Mouse (Mus musculus) myocyte (in vitro differentiated cells): ENCODE measurements at regions not wholly inside any gene's neighbourhood (a gene's known extent, or its start where the extent isn't known, plus 50 kb on each side); places are given as distances from the start of the nearest gene placed in this dataset.

Experiments used
- H3K27me3 ChIP-seq: one replicate; pipeline ENCODE4 v1.6.1; 2011; ENCODE audit not compliant: control insufficient read depth, insufficient read depth, insufficient read length
- H3K36me3 ChIP-seq: one replicate; pipeline ENCODE4 v1.6.1; 2011; ENCODE audit not compliant: control insufficient read depth, insufficient read depth
- H3K4me2 ChIP-seq: one replicate; pipeline ENCODE4 v1.6.1; 2011; ENCODE audit warnings: low read depth, control low read depth
- H3K4me3 ChIP-seq: one replicate; pipeline ENCODE4 v1.5.1; 2011; ENCODE audit warnings: mild to moderate bottlenecking, control low read depth, moderate library complexity
- H3K79me2 ChIP-seq: one replicate; pipeline ENCODE4 v1.6.1; 2011; ENCODE audit not compliant: control insufficient read depth, insufficient read depth
- H3ac ChIP-seq: one replicate; pipeline ENCODE4 v1.6.1; 2011; ENCODE audit not compliant: control insufficient read depth, insufficient read length
- CEBPB ChIP-seq: IDR thresholded peaks from 2 replicates; pipeline ENCODE4 v1.6.1; 2011; ENCODE audit warnings: mild to moderate bottlenecking, moderate library complexity; ENCODE audit not compliant: poor library complexity, insufficient read depth, severe bottlenecking
- E2F4 ChIP-seq: IDR thresholded peaks from one replicate; pipeline ENCODE4 v1.6.1; 2011; ENCODE audit warnings: mild to moderate bottlenecking, control low read depth, moderate library complexity; ENCODE audit not compliant: insufficient read depth
- MAX ChIP-seq: IDR thresholded peaks from one replicate; pipeline ENCODE4 v1.6.1; 2011; ENCODE audit warnings: low read depth, mild to moderate bottlenecking, control low read depth
- MYOD1 ChIP-seq, 3 experiments: IDR thresholded peaks; one replicate each; pipeline ENCODE4 v1.6.1; 2011; ENCODE audit warnings: control low read depth in 2 of 3, low read depth in 2 of 3, mild to moderate bottlenecking in 2 of 3, moderate library complexity in 1 of 3; ENCODE audit not compliant: insufficient read length in 2 of 3, control insufficient read depth in 1 of 3
- MYOG ChIP-seq, 3 experiments: IDR thresholded peaks; one replicate each; pipeline ENCODE4 v1.6.1; 2011; ENCODE audit warnings: control low read depth in 2 of 3, low read depth in 2 of 3, mild to moderate bottlenecking in 2 of 3; ENCODE audit not compliant: insufficient read length in 2 of 3, control insufficient read depth in 1 of 3, insufficient read depth in 1 of 3
- POLR2A ChIP-seq: IDR thresholded peaks from one replicate; pipeline ENCODE4 v1.6.1; 2011; ENCODE audit warnings: low read depth, mild to moderate bottlenecking, control low read depth, moderate library complexity; ENCODE audit not compliant: insufficient read length
- POLR2AphosphoS2 ChIP-seq: IDR thresholded peaks from one replicate; pipeline ENCODE4 v1.6.1; 2011; ENCODE audit warnings: low read depth, control low read depth; ENCODE audit not compliant: insufficient read length
- REST ChIP-seq: IDR thresholded peaks from one replicate; pipeline ENCODE4 v1.6.1; 2011; ENCODE audit warnings: mild to moderate bottlenecking, control low read depth, moderate library complexity; ENCODE audit not compliant: insufficient read depth, insufficient read length
- SRF ChIP-seq: IDR thresholded peaks from one replicate; pipeline ENCODE4 v1.6.1; 2011; ENCODE audit warnings: low read depth; ENCODE audit not compliant: control insufficient read depth, insufficient read length
- TCF12 ChIP-seq: IDR thresholded peaks from one replicate; pipeline ENCODE4 v1.6.1; 2011; ENCODE audit warnings: mild to moderate bottlenecking, control low read depth; ENCODE audit not compliant: poor library complexity, insufficient read depth, severe bottlenecking
- TCF3 ChIP-seq: IDR thresholded peaks from one replicate; pipeline ENCODE4 v1.6.1; 2011; ENCODE audit warnings: low read depth, control low read depth; ENCODE audit not compliant: insufficient read length
- USF1 ChIP-seq: IDR thresholded peaks from one replicate; pipeline ENCODE4 v1.6.1; 2011; ENCODE audit warnings: low read depth, mild to moderate bottlenecking, control low read depth, moderate library complexity

GRCm38 (mm10) chr4:142876151-142876550, 336.6 kb downstream of the Prdm2 start:
- no peak for TF ChIP-seq MAX
- H3K27me3 ChIP-seq: no peaks in the 10 kb centered on the region
- H3K36me3 ChIP-seq: no peaks in the 10 kb centered on the region
- H3K79me2 ChIP-seq: no peaks in the 10 kb centered on the region
- no peak overlapping the region for H3ac ChIP-seq
- H3K4me3 ChIP-seq: no peak overlapping the region
- H3K4me2 ChIP-seq: no peak overlapping the region

- Histone ChIP-seq H3ac (no peak overlapping the region), H3K27me3 (no peaks in the 10 kb centered on the region), H3K36me3 (no peaks in the 10 kb centered on the region), H3K4me3 (no peak overlapping the region), H3K79me2 (no peaks in the 10 kb centered on the region), H3K4me2 (no peak overlapping the region)
- TF ChIP-seq E2F4: no peak
- no peak for TF ChIP-seq TCF3
- TF ChIP-seq POLR2A: no peak
- TF ChIP-seq SRF: no peak
- no peak for TF ChIP-seq MYOG (IDR thresholded peaks at IDR 0.05; ENCODE audit: control insufficient read depth in 1 of 3, insufficient read depth in 1 of 3, insufficient read length in 2 of 3, low read depth in 2 of 3)
- no peak for TF ChIP-seq CEBPB
- no peak for TF ChIP-seq MYOD1 (IDR thresholded peaks at IDR 0.05; ENCODE audit: control insufficient read depth in 1 of 3, insufficient read length in 2 of 3, low read depth in 2 of 3)
- no peak for TF ChIP-seq USF1
- no peak for TF ChIP-seq REST
- TF ChIP-seq TCF12: no peak
- no peak for TF ChIP-seq POLR2AphosphoS2
- no peak for TF ChIP-seq MAX
Measured at GRCm38 (mm10) chr4:142875105-142875504, 337.7 kb downstream of the Prdm2 start.

- Histone ChIP-seq H3K27me3 (no peaks in the 10 kb centered on the region), H3K79me2 (no peaks in the 10 kb centered on the region), H3K36me3 (no peaks in the 10 kb centered on the region), H3ac (no peak overlapping the region), H3K4me2 (no peak overlapping the region), H3K4me3 (no peak overlapping the region)
- TF ChIP-seq POLR2A: no peak
- no peak for TF ChIP-seq TCF3
- TF ChIP-seq MYOD1 (IDR thresholded peaks at IDR 0.05; ENCODE audit: control insufficient read depth in 1 of 3, insufficient read length in 2 of 3, low read depth in 2 of 3): no peak
- no peak for TF ChIP-seq SRF
- TF ChIP-seq MAX: no peak
- no peak for TF ChIP-seq E2F4
- no peak for TF ChIP-seq MYOG (IDR thresholded peaks at IDR 0.05; ENCODE audit: control insufficient read depth in 1 of 3, insufficient read depth in 1 of 3, insufficient read length in 2 of 3, low read depth in 2 of 3)
- TF ChIP-seq REST: no peak
Measured at GRCm38 (mm10) chr4:142866341-142866740, 346.5 kb downstream of the Prdm2 start.

- TF ChIP-seq POLR2A (no peak), POLR2AphosphoS2 (no peak), REST (no peak), TCF3 (no peak), USF1 (no peak), TCF12 (no peak), CEBPB (no peak)
Measured at GRCm38 (mm10) chr4:142865593-142865992, 347.2 kb downstream of the Prdm2 start.

GRCm38 (mm10) chr4:142863939-142864338, 348.9 kb downstream of the Prdm2 start:
- no peak overlapping the region for H3K4me2 ChIP-seq
- H3ac ChIP-seq: no peak overlapping the region
- H3K27me3 ChIP-seq: no peaks in the 10 kb centered on the region
- H3K36me3 ChIP-seq: no peaks in the 10 kb centered on the region
- no peak for TF ChIP-seq E2F4
- no peak for TF ChIP-seq USF1
- TF ChIP-seq TCF12: no peak
- TF ChIP-seq POLR2A: no peak
- TF ChIP-seq TCF3: no peak
- no peak for TF ChIP-seq MAX
- TF ChIP-seq REST: no peak
- TF ChIP-seq SRF: no peak
- no peak for TF ChIP-seq CEBPB
- no peak overlapping the region for H3K4me3 ChIP-seq
- H3K79me2 ChIP-seq: no peaks in the 10 kb centered on the region

More at GRCm38 (mm10) chr4:142865593-142865992, 347.2 kb downstream of the Prdm2 start:
- Histone ChIP-seq H3K4me3 (no peak overlapping the region), H3K27me3 (no peaks in the 10 kb centered on the region), H3ac (no peak overlapping the region), H3K4me2 (no peak overlapping the region), H3K79me2 (no peaks in the 10 kb centered on the region), H3K36me3 (no peaks in the 10 kb centered on the region)
